Mouse (Mus musculus) liver, adult 10 weeks (tissue): ENCODE data around the gene Olfr689. TPM values are rescaled to one million over a fixed set of nuclear protein-coding genes. Genes with fewer than 3 reads are reported as not detected.

Experiments
- polyA plus RNA-seq: library from polyadenylated mRNA; stranded (reverse); fragments of 350-450 nt; fragmentation: Illumina TruSeq; extraction: RNeasy Lipid Tissue Mini Kit (QIAGEN cat#74804); gene quantifications from one replicate; pipeline ENCODE4 v1.2.3, GENCODE M21; 2014; ENCODE audit warnings: low read depth, low replicate concordance

Olfr689 gene
- polyA plus RNA-seq: not detected

DNA sequence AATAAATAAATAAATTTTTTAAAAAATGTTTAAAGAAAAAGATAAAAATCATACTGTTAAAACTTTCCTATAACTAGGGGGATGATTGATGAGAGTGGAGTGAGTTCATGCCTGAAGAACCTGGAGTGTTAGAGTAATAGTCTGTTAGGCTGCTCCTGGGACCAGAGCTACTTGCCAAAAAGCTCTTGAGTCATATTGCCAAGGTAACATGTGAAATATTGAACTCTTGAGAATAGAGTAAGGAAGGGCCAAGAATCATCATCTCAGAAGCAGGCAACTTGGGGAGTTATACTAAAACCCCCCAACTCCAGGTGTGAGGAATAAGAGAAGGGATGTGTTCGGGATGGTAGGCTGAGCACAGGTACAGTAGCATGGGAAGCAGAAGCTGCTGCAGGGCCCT lies at the start of gene Olfr689:
Gene Olfr689 (plus strand): TSS at position 301 of the 400 bp plus-strand sequence.

DNA sequence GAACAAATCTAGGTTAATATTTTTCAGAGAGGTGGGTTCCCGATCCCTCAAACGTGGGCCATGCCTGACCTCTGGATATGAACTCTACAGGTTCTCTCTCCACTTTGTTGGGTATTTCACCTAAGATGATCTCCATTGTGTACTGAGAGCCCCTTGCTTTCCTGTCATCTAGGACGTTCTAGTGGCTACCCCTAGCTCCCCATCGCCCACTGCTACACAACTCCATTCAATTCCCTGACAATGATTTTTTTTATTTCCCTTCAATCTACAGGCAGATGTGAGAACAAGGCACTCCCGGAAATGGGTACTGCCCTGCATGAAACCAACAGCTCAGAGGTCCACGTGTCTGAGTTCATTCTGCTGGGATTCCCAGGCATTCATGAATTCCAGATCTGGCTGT lies 23.2 kb upstream of the Olfr689 start, which contains the start of gene Olfr688:
Gene Olfr688 (plus strand): TSS at position 301 of the 400 bp plus-strand sequence.

DNA sequence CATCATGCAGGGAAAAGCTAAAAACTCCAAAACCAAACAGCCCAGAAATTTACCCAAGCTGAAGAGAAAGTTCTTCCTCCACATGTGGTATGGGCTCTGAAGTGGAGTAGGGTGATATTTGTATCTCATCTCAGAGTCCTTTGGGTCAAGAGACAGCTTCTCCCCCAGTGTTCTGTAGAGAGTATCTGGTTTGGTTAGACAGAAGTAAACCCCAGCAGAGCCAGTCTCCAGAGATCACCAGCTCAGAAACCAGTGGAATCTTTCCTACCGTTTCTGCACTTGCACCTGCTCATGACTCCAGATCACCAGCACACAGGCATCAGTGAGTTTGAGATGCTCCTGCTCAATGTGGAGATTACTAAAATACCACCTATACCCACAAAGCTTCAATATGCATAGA lies 23.0 kb downstream of the Olfr689 start, which contains the start of gene Olfr690:
Gene Olfr690 (minus strand): TSS at position 101 of the 400 bp plus-strand sequence.

DNA sequence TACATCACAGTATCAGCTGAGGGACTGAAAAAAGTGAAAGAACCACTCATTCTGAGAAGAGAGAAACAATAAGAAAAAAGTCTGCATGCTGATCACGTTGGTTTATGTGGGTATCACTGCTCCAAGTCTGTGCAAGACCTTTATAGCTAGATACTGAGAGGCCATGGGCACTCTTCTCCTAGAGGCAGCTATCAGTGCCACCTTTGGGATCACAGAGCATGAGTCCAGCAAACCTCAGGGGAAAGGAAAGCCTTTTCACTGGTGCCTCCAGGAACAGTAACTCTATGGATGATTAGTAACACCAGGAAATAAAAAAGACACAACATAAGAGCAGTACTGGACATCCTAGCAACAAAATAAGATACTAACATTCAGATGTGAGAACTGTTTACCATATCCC lies 31.2 kb downstream of the Olfr689 start, which contains the start of gene Olfr691:
Gene Olfr691 (minus strand): TSS at position 101 of the 400 bp plus-strand sequence.

DNA sequence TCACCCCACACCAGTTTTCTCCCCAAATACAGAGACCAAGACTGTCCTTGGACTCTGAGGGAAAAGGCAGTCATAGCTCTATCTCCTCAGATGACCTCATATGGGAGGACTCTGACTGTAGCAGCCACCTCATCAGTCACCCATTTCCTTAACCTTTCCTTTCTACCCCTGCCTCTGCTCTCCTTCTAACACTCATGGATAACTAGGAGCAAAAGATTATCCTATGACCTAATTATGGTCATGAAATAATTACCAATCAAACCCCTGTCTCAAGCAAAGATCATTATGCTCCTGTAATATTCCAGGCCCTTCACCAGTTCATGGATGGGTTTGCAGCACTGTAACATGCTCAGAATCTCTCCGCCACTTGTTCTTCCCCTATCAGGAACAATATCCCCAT lies 57.0 kb downstream of the Olfr689 start, which contains the start of gene Olfr692:
Gene Olfr692 (plus strand): TSS at position 301 of the 400 bp plus-strand sequence.

Other genes starting within 250 kb of the Olfr689 start
- not detected for gene Olfr678, start 246.7 kb upstream of the Olfr689 start, polyA plus RNA-seq
- not detected for gene Olfr679, start 230.0 kb upstream of the Olfr689 start, polyA plus RNA-seq
- not detected for gene Olfr680-ps1, start 218.3 kb upstream of the Olfr689 start, polyA plus RNA-seq
- not detected for gene Olfr681, start 194.3 kb upstream of the Olfr689 start, polyA plus RNA-seq
- not detected for gene Olfr683, start 164.2 kb upstream of the Olfr689 start, polyA plus RNA-seq
- gene Olfr684, start 147.5 kb upstream of the Olfr689 start, polyA plus RNA-seq: not detected
- not detected for gene Olfr685, start 125.2 kb upstream of the Olfr689 start, polyA plus RNA-seq
- gene Olfr686, start 103.7 kb upstream of the Olfr689 start, polyA plus RNA-seq: not detected
- not detected for gene Olfr688, start 23.1 kb upstream of the Olfr689 start, polyA plus RNA-seq
- not detected for gene Olfr690, start 22.9 kb downstream of the Olfr689 start, polyA plus RNA-seq
- gene Olfr691, start 31.1 kb downstream of the Olfr689 start, polyA plus RNA-seq: not detected
- gene Olfr692, start 57.1 kb downstream of the Olfr689 start, polyA plus RNA-seq: not detected
- gene Gm5901, start 63.9 kb downstream of the Olfr689 start, polyA plus RNA-seq: not detected
- gene Fam160a2, start 88.9 kb downstream of the Olfr689 start, polyA plus RNA-seq: 4.8 TPM
- not detected for gene Cnga4, start 93.4 kb downstream of the Olfr689 start, polyA plus RNA-seq
- gene Cckbr, start 114.6 kb downstream of the Olfr689 start, polyA plus RNA-seq: not detected
- not detected for gene Cavin3, start 171.1 kb downstream of the Olfr689 start, polyA plus RNA-seq
- gene Smpd1, start 243.2 kb downstream of the Olfr689 start, polyA plus RNA-seq: 7.1 TPM